Mouse (Mus musculus) lung, postnatal 36 days (tissue): ENCODE results near the gene Smim26.

Experiments used
- DNase-seq: peaks from one replicate; pipeline ENCODE4 v3.0.0; 2022; ENCODE audit warnings: mixed read lengths

Gene Smim26

GRCm38 (mm10) chr2:144593951-144594651, at the start of gene Smim26:
Smim26 (plus strand) TSS chr2:144594054.
- DNase-seq, result peak; percentile 91

GRCm38 (mm10) chr2:144544630-144545029, 49.2 kb upstream of the Smim26 start:
- DNase-seq, result peak; percentile 33

- no peak for DNase-seq
These were observed 48.8 kb upstream of the Smim26 start for GRCm38 (mm10) chr2:144545061-144545460.

- no peak for DNase-seq
These were observed 48.4 kb upstream of the Smim26 start for GRCm38 (mm10) chr2:144545481-144545880.

- DNase-seq, result no peak
These were observed 46.3 kb upstream of the Smim26 start for GRCm38 (mm10) chr2:144547559-144547958.

- DNase-seq, result peak; percentile 71
These were observed 43.3 kb upstream of the Smim26 start, which contains the start of gene Rbbp9 for GRCm38 (mm10) chr2:144550529-144550928. Rbbp9 (minus strand) TSS chr2:144550869.

GRCm38 (mm10) chr2:144553905-144554304, 39.9 kb upstream of the Smim26 start:
- no peak for DNase-seq

GRCm38 (mm10) chr2:144555286-144555819, 38.5 kb upstream of the Smim26 start:
- DNase-seq, result no peak

- peak; percentile 99 for DNase-seq
These were observed 37.9 kb upstream of the Smim26 start, which contains the start of gene Sec23b for GRCm38 (mm10) chr2:144555820-144556552. Sec23b (plus strand) TSS chr2:144556229.

GRCm38 (mm10) chr2:144588723-144589122, 5.1 kb upstream of the Smim26 start:
- no peak for DNase-seq

GRCm38 (mm10) chr2:144593036-144593435, 818 bp upstream of the Smim26 start:
- DNase-seq, result peak; percentile 3

GRCm38 (mm10) chr2:144598006-144598405, 4.2 kb downstream of the Smim26 start:
- DNase-seq, result no peak

GRCm38 (mm10) chr2:144599831-144600687, 6.2 kb downstream of the Smim26 start, which contains the start of gene Dtd1:
Dtd1 (plus strand) TSS chr2:144599897.
- peak; percentile 96 for DNase-seq

- no peak for DNase-seq
These were observed 7.7 kb downstream of the Smim26 start for GRCm38 (mm10) chr2:144601576-144601975.

- DNase-seq, result no peak
These were observed 20.1 kb downstream of the Smim26 start for GRCm38 (mm10) chr2:144613956-144614355.

- no peak for DNase-seq
These were observed 23.4 kb downstream of the Smim26 start for GRCm38 (mm10) chr2:144617074-144617874.

- no peak for DNase-seq
These were observed 27.6 kb downstream of the Smim26 start for GRCm38 (mm10) chr2:144621491-144621890.

GRCm38 (mm10) chr2:144633551-144633950, 39.7 kb downstream of the Smim26 start:
- DNase-seq, result no peak

- no peak for DNase-seq
These were observed 40.4 kb downstream of the Smim26 start for GRCm38 (mm10) chr2:144634231-144634630.

- DNase-seq, result no peak
These were observed 40.9 kb downstream of the Smim26 start for GRCm38 (mm10) chr2:144634729-144635128.

GRCm38 (mm10) chr2:144635644-144636320, 41.9 kb downstream of the Smim26 start:
- peak; percentile 63 for DNase-seq
